Mouse (Mus musculus): Measurements from ENCODE around the gene Syt15. TPM values are rescaled to one million over a fixed set of nuclear protein-coding genes. Genes with fewer than 3 reads are reported as not detected.

Syt15 gene
- polyA plus RNA-seq, 1 experiment from 2014 or later = 1.2 TPM

- Histone ChIP-seq H3K4me2 (replicated peaks) (no peak overlapping the region), H3K4me1 (no peaks in the 10 kb centered on the region), H3K9me3 (replicated peaks) (no peaks in the 10 kb centered on the region), H3K9ac (no peak overlapping the region), H3K27me3 (no peaks in the 10 kb centered on the region), H3K36me3 (no peaks in the 10 kb centered on the region), H3K27ac (replicated peaks) (no peak overlapping the region), H3K4me3 (replicated peaks) (no peak overlapping the region)
- WGBS = 73% methylated on average over 9 of the region's 9 CpGs
- no peak for ATAC-seq (ENCODE audit: insufficient number of reproducible peaks, low FRiP score, low TSS enrichment, low read depth)
These were observed 48.7 kb downstream of the Syt15 start for GRCm38 (mm10) chr14:34268046-34268445.

- H3K4me2 ChIP-seq (replicated peaks) = no peak overlapping the region
- WGBS = 46% methylated on average over 2 of the region's 2 CpGs
- H3K9ac ChIP-seq = no peak overlapping the region
- no peaks in the 10 kb centered on the region for H3K27me3 ChIP-seq
- H3K27ac ChIP-seq (replicated peaks) = no peak overlapping the region
- no peaks in the 10 kb centered on the region for H3K4me1 ChIP-seq
- H3K4me3 ChIP-seq (replicated peaks) = no peak overlapping the region
- H3K36me3 ChIP-seq = no peaks in the 10 kb centered on the region
- H3K9me3 ChIP-seq (replicated peaks) = no peaks in the 10 kb centered on the region
- no peak for ATAC-seq (ENCODE audit: insufficient number of reproducible peaks, low FRiP score, low TSS enrichment, low read depth)
These were observed 53.9 kb downstream of the Syt15 start for GRCm38 (mm10) chr14:34273280-34273679.

- ATAC-seq (ENCODE audit: insufficient number of reproducible peaks, low FRiP score, low TSS enrichment, low read depth) = no peak
- 91% methylated on average over 3 of the region's 3 CpGs for WGBS
These were observed 54.7 kb downstream of the Syt15 start for GRCm38 (mm10) chr14:34274141-34274540.

GRCm38 (mm10) chr14:34275225-34275624 is 55.8 kb downstream of the Syt15 start:
- Histone ChIP-seq H3K27me3 (no peaks in the 10 kb centered on the region), H3K4me3 (replicated peaks) (no peak overlapping the region), H3K36me3 (no peaks in the 10 kb centered on the region), H3K4me2 (replicated peaks) (no peak overlapping the region), H3K9ac (no peak overlapping the region), H3K4me1 (no peaks in the 10 kb centered on the region), H3K27ac (replicated peaks) (no peak overlapping the region), H3K9me3 (replicated peaks) (no peaks in the 10 kb centered on the region)
- 87% methylated on average over 4 of the region's 4 CpGs for WGBS
- no peak for ATAC-seq (ENCODE audit: insufficient number of reproducible peaks, low FRiP score, low TSS enrichment, low read depth)

More at GRCm38 (mm10) chr14:34274141-34274540, 54.7 kb downstream of the Syt15 start:
- Histone ChIP-seq H3K4me3 (replicated peaks) (no peak overlapping the region), H3K27ac (replicated peaks) (no peak overlapping the region), H3K9me3 (replicated peaks) (no peaks in the 10 kb centered on the region), H3K4me1 (no peaks in the 10 kb centered on the region), H3K4me2 (replicated peaks) (no peak overlapping the region), H3K9ac (no peak overlapping the region), H3K27me3 (no peaks in the 10 kb centered on the region), H3K36me3 (no peaks in the 10 kb centered on the region)

GRCm38 (mm10) chr14:34279726-34280125 is 60.3 kb downstream of the Syt15 start:
- H3K9ac ChIP-seq = no peak overlapping the region
- H3K4me1 ChIP-seq = no peaks in the 10 kb centered on the region
- H3K9me3 ChIP-seq (replicated peaks) = no peaks in the 10 kb centered on the region
- no peak for ATAC-seq (ENCODE audit: insufficient number of reproducible peaks, low FRiP score, low TSS enrichment, low read depth)
- no peaks in the 10 kb centered on the region for H3K27me3 ChIP-seq
- H3K36me3 ChIP-seq = no peaks in the 10 kb centered on the region
- H3K27ac ChIP-seq (replicated peaks) = no peak overlapping the region
- H3K4me2 ChIP-seq (replicated peaks) = no peak overlapping the region
- H3K4me3 ChIP-seq (replicated peaks) = no peak overlapping the region
- 69% methylated on average over 4 of the region's 4 CpGs for WGBS

Other genes starting within 250 kb of the Syt15 start
- 0.32 and 0.33 TPM in 2 replicates for gene Zfp488, start 240.8 kb upstream of the Syt15 start, polyA plus RNA-seq (2015; fragmentation: Nextera tagmentation; extraction: Ambion mirVana)
- gene Gm30083, start 204.4 kb upstream of the Syt15 start, polyA plus RNA-seq (2015; fragmentation: Nextera tagmentation; extraction: Ambion mirVana) = not detected in 2 replicates
- not detected in 2 replicates for gene Gm5460, start 202.8 kb upstream of the Syt15 start, polyA plus RNA-seq (2015; fragmentation: Nextera tagmentation; extraction: Ambion mirVana)
- not detected in 2 replicates for gene Antxrl, start 166.9 kb upstream of the Syt15 start, polyA plus RNA-seq (2015; fragmentation: Nextera tagmentation; extraction: Ambion mirVana)
- 80.4 and 86.4 TPM in 2 replicates for gene Anxa8, start 133.6 kb upstream of the Syt15 start, polyA plus RNA-seq (2015; fragmentation: Nextera tagmentation; extraction: Ambion mirVana)
- 0.41 TPM in 1 of 2 replicates, not detected in the other for gene A630023A22Rik, start 116.8 kb upstream of the Syt15 start, polyA plus RNA-seq (2015; fragmentation: Nextera tagmentation; extraction: Ambion mirVana)
- gene Npy4r, start 67.1 kb upstream of the Syt15 start, polyA plus RNA-seq (2015; fragmentation: Nextera tagmentation; extraction: Ambion mirVana) = 0.22 and 0.35 TPM in 2 replicates
- 1.8 and 2.0 TPM in 2 replicates for gene Gprin2, start 17.9 kb upstream of the Syt15 start, polyA plus RNA-seq (2015; fragmentation: Nextera tagmentation; extraction: Ambion mirVana)
- gene Shld2, start 90.9 kb downstream of the Syt15 start, polyA plus RNA-seq (2015; fragmentation: Nextera tagmentation; extraction: Ambion mirVana) = 12.2 and 13.1 TPM in 2 replicates
- 73.8 and 74.1 TPM in 2 replicates for gene Glud1, start 91.1 kb downstream of the Syt15 start, polyA plus RNA-seq (2015; fragmentation: Nextera tagmentation; extraction: Ambion mirVana)
- 154 and 196 TPM in 2 replicates for gene Fam25c, start 135.8 kb downstream of the Syt15 start, polyA plus RNA-seq (2015; fragmentation: Nextera tagmentation; extraction: Ambion mirVana)
- 3.4 and 6.3 TPM in 2 replicates for gene Sncg, start 155.2 kb downstream of the Syt15 start, polyA plus RNA-seq (2015; fragmentation: Nextera tagmentation; extraction: Ambion mirVana)
- gene Mmrn2, start 155.9 kb downstream of the Syt15 start, polyA plus RNA-seq (2015; fragmentation: Nextera tagmentation; extraction: Ambion mirVana) = 8.4 and 8.8 TPM in 2 replicates

All from embryonic facial prominence, embryonic 15.5 days (tissue).